Comparison of ENCODE assay signal across 8 mouse cellular contexts in genomic region chr19:46761971-46762290, GRCm38 (mm10). TPM values are rescaled to one million over a fixed set of nuclear protein-coding genes. Genes with fewer than 3 reads are reported as not detected.
A peak's percentile ranks its signal among the peaks of the same experiment; 100 is the strongest.
DNase-seq lines count a peak whose midpoint lies in the region; ATAC-seq and TF ChIP-seq lines count a peak whose summit lies in the region.

No protein-coding gene starts in this region.

- H3K36me3 ChIP-seq in megakaryocyte, embryonic 14.5 days (replicated peaks; ENCODE audit: low read length), result no peaks in the 10 kb centered on the region
- H3K36me3 ChIP-seq in intestine, embryonic 16.5 days (ENCODE audit: control insufficient read depth, insufficient read depth, low read length), result no peaks in the 10 kb centered on the region
- no peaks in the 10 kb centered on the region for H3K36me3 ChIP-seq in neural tube, embryonic 15.5 days

- intact Hi-C loops in gastrocnemius, postnatal 14 days (cut with DNase I; ENCODE audit: low total_unique reads), result no loop called here

- 0 out of 2 replicates have a peak, but pooled peaks cover 4% of the 10 kb centered on the region for H3K9me3 ChIP-seq in megakaryocyte, embryonic 14.5 days
- no peaks in the 10 kb centered on the region for H3K9me3 ChIP-seq in intestine, embryonic 16.5 days (ENCODE audit: control insufficient read depth, low read length)
- H3K9me3 ChIP-seq in neural tube, embryonic 15.5 days (replicated peaks), result no peaks in the 10 kb centered on the region

- no peaks in the 10 kb centered on the region for H3K4me1 ChIP-seq in cerebellum, adult 2 months (ENCODE audit: control insufficient read depth, insufficient read depth, low read length)
- peaks cover 41% of the 10 kb centered on the region for H3K4me1 ChIP-seq in megakaryocyte, embryonic 14.5 days
- peaks cover 12% of the 10 kb centered on the region for H3K4me1 ChIP-seq in intestine, embryonic 16.5 days (ENCODE audit: control insufficient read depth, insufficient read depth, low read length)
- peaks cover 43% of the 10 kb centered on the region for H3K4me1 ChIP-seq in neural tube, embryonic 15.5 days

- peak overlapping the region; percentile 82 for H3K9ac ChIP-seq in intestine, embryonic 16.5 days (ENCODE audit: low read depth, low read length)
- peak overlapping the region; percentile 91 for H3K9ac ChIP-seq in neural tube, embryonic 15.5 days (replicated peaks)

- DNase-seq in cerebellum, adult 2 months, result no peak
- DNase-seq in cerebellum, adult 8-10 months, result no peak
- no peak for DNase-seq in left cerebral cortex, adult 9 months (ENCODE audit: low spot score in 2 of 2)
- no peak for DNase-seq in gastrocnemius, postnatal 14 days

- no peaks in the 10 kb centered on the region for H3K27me3 ChIP-seq in cerebellum, adult 2 months (ENCODE audit: control insufficient read depth, insufficient read depth, low read length)
- peaks cover 58% of the 10 kb centered on the region for H3K27me3 ChIP-seq in megakaryocyte, embryonic 14.5 days (replicated peaks)
- H3K27me3 ChIP-seq in intestine, embryonic 16.5 days (replicated peaks; ENCODE audit: control insufficient read depth, insufficient read depth, low read length), result peaks cover 10% of the 10 kb centered on the region
- H3K27me3 ChIP-seq in neural tube, embryonic 15.5 days (replicated peaks), result peaks cover 1% of the 10 kb centered on the region; the same call in 1 of the 2 replicates

- TF ChIP-seq CTCF in cerebellum, adult 2 months (IDR thresholded peaks at IDR 0.05; ENCODE audit: borderline replicate concordance, insufficient read depth, low read depth, low read length), result no peak

- peak overlapping the region; percentile 73 for H3K4me3 ChIP-seq in cerebellum, adult 2 months (replicated peaks; ENCODE audit: insufficient read depth, low read depth, low read length)
- H3K4me3 ChIP-seq in megakaryocyte, embryonic 14.5 days (replicated peaks), result peak overlapping the region; percentile 98
- peak overlapping the region; percentile 97 for H3K4me3 ChIP-seq in intestine, embryonic 16.5 days (ENCODE audit: low read length)
- H3K4me3 ChIP-seq in neural tube, embryonic 15.5 days (replicated peaks), result peak overlapping the region; percentile 98

- H3K4me2 ChIP-seq in intestine, embryonic 16.5 days (ENCODE audit: low read depth, low read length), result peak overlapping the region; percentile 93
- peak overlapping the region; percentile 99 for H3K4me2 ChIP-seq in neural tube, embryonic 15.5 days

- H3K27ac ChIP-seq in cerebellum, adult 2 months (ENCODE audit: insufficient read depth, low read length), result peak overlapping the region; percentile 80
- peak overlapping the region; percentile 57 for H3K27ac ChIP-seq in intestine, embryonic 16.5 days (ENCODE audit: low read length)
- peak overlapping the region; percentile 96 for H3K27ac ChIP-seq in neural tube, embryonic 15.5 days (replicated peaks)

- TF ChIP-seq POLR2A in cerebellum, adult 2 months (IDR thresholded peaks at IDR 0.05; ENCODE audit: borderline replicate concordance, insufficient read depth, low read length), result no peak

- ATAC-seq in megakaryocyte, adult 5-6 weeks (ENCODE audit: poor library complexity, severe bottlenecking), result no peak
- ATAC-seq in intestine, embryonic 16.5 days, result no peak
- ATAC-seq in neural tube, embryonic 15.5 days (ENCODE audit: low FRiP score), result peak; percentile 9

- under 1% methylated on average over 36 of the region's 36 CpGs for WGBS in cerebellum, adult 2 months
- under 1% methylated on average over 36 of the region's 36 CpGs for WGBS in intestine, embryonic 16.5 days
- 0% methylated on average over 36 of the region's 36 CpGs for WGBS in neural tube, embryonic 15.5 days

RNA-seq across cellular contexts. Expression of gene Cnnm2, which starts 0.5 kb away (rescaled TPM):
- polyA plus RNA-seq in cerebellum, adult 2 months (2012; rRNA removed), result 31.2 and 31.4 TPM in 2 replicates
- 2.6 TPM in 1 of 2 replicates, not detected in the other for polyA plus RNA-seq in megakaryocyte, embryonic 14.5 days (2012; ENCODE audit: insufficient read depth, low replicate concordance)
- total RNA-seq in megakaryocyte, adult 5-6 weeks (2015), result 3.9 and 6.9 TPM in 2 replicates
- total RNA-seq in megakaryocyte, adult 5-6 weeks (2017), result 2.4 and 4.3 TPM in 2 replicates
- polyA plus RNA-seq in intestine, embryonic 16.5 days (2015; fragmentation: Nextera tagmentation; extraction: Ambion mirVana), result 1.9 and 2.1 TPM in 2 replicates
- 7.8 and 8.2 TPM in 2 replicates for polyA plus RNA-seq in neural tube, embryonic 15.5 days (2015; fragmentation: Nextera tagmentation; extraction: Ambion mirVana)
- 1 to 10 TPM; 4.0 to 4.1 TPM for total RNA-seq in gastrocnemius, postnatal 14 days (2021)

RNA-seq across cellular contexts. Expression of gene As3mt, which starts 54.7 kb away (rescaled TPM):
- polyA plus RNA-seq in cerebellum, adult 2 months (2012; rRNA removed), result 16.5 and 16.8 TPM in 2 replicates
- polyA plus RNA-seq in megakaryocyte, embryonic 14.5 days (2012; ENCODE audit: insufficient read depth, low replicate concordance), result 1.4 TPM in 1 of 2 replicates, not detected in the other
- total RNA-seq in megakaryocyte, adult 5-6 weeks (2015), result 10.5 and 11.1 TPM in 2 replicates
- total RNA-seq in megakaryocyte, adult 5-6 weeks (2017), result 20.5 and 21.0 TPM in 2 replicates
- polyA plus RNA-seq in intestine, embryonic 16.5 days (2015; fragmentation: Nextera tagmentation; extraction: Ambion mirVana), result 69.1 and 69.3 TPM in 2 replicates
- polyA plus RNA-seq in neural tube, embryonic 15.5 days (2015; fragmentation: Nextera tagmentation; extraction: Ambion mirVana), result 49.4 and 49.8 TPM in 2 replicates
- total RNA-seq in gastrocnemius, postnatal 14 days (2021), result 10 to 100 TPM; 68.1 to 80.9 TPM
